Mouse (Mus musculus): ENCODE measurements around the gene Mars. TPM values are rescaled to one million over a fixed set of nuclear protein-coding genes. Genes with fewer than 3 reads are reported as not detected.

Mars gene
- polyA plus RNA-seq, 1 experiment: 35.4 TPM

GRCm38 (mm10) chr10:127282620-127283215 lies 28.9 kb downstream of the Mars start:
- no peak for DNase-seq
- no peak for TF ChIP-seq POLR2A (IDR thresholded peaks at IDR 0.05; ENCODE audit: borderline replicate concordance, extremely low read depth, low read depth, low read length)
- Histone ChIP-seq H3K4me3 (replicated peaks; ENCODE audit: extremely low read depth, low read depth, low read length) (no peak overlapping the region), H3K4me1 (ENCODE audit: control insufficient read depth, insufficient read depth, low read length) (peaks cover 9% of the 10 kb centered on the region)
- 72% methylated on average over 13 of the region's 13 CpGs for WGBS

GRCm38 (mm10) chr10:127281316-127281715 lies 30.3 kb downstream of the Mars start:
- WGBS: 88% methylated on average over 8 of the region's 8 CpGs
- Histone ChIP-seq H3K4me1 (ENCODE audit: control insufficient read depth, insufficient read depth, low read length) (no peaks in the 10 kb centered on the region), H3K4me3 (replicated peaks; ENCODE audit: extremely low read depth, low read depth, low read length) (no peak overlapping the region)
- no peak for DNase-seq
- TF ChIP-seq POLR2A (IDR thresholded peaks at IDR 0.05; ENCODE audit: borderline replicate concordance, extremely low read depth, low read depth, low read length): no peak
- TF ChIP-seq CTCF (IDR thresholded peaks at IDR 0.05; ENCODE audit: insufficient read depth, low read length): no peak

GRCm38 (mm10) chr10:127279730-127280129 lies 31.9 kb downstream of the Mars start:
- DNase-seq: no peak
- Histone ChIP-seq H3K4me1 (ENCODE audit: control insufficient read depth, insufficient read depth, low read length) (no peaks in the 10 kb centered on the region), H3K4me3 (replicated peaks; ENCODE audit: extremely low read depth, low read depth, low read length) (no peak overlapping the region)
- whole genome bisulfite sequencing: 100% methylated on average over 2 of the region's 2 CpGs
- TF ChIP-seq POLR2A (IDR thresholded peaks at IDR 0.05; ENCODE audit: borderline replicate concordance, extremely low read depth, low read depth, low read length) (no peak), CTCF (IDR thresholded peaks at IDR 0.05; ENCODE audit: insufficient read depth, low read length) (no peak)

- Histone ChIP-seq H3K4me3 (replicated peaks; ENCODE audit: extremely low read depth, low read depth, low read length) (no peak overlapping the region), H3K4me1 (ENCODE audit: control insufficient read depth, insufficient read depth, low read length) (peaks cover 7% of the 10 kb centered on the region)
- DNase-seq: no peak
- 79% methylated on average over 11 of the region's 11 CpGs for WGBS
- TF ChIP-seq CTCF (IDR thresholded peaks at IDR 0.05; ENCODE audit: insufficient read depth, low read length): no peak
- TF ChIP-seq POLR2A (IDR thresholded peaks at IDR 0.05; ENCODE audit: borderline replicate concordance, extremely low read depth, low read depth, low read length): no peak
Observed at GRCm38 (mm10) chr10:127274261-127275022, 37.1 kb downstream of the Mars start.

GRCm38 (mm10) chr10:127272371-127272770 lies 39.2 kb downstream of the Mars start:
- no peak for DNase-seq
- no peak overlapping the region for H3K4me3 ChIP-seq (replicated peaks; ENCODE audit: extremely low read depth, low read depth, low read length)
- TF ChIP-seq CTCF (IDR thresholded peaks at IDR 0.05; ENCODE audit: insufficient read depth, low read length): no peak
- TF ChIP-seq POLR2A (IDR thresholded peaks at IDR 0.05; ENCODE audit: borderline replicate concordance, extremely low read depth, low read depth, low read length): no peak
- WGBS: 91% methylated on average over 5 of the region's 5 CpGs
- peaks cover 15% of the 10 kb centered on the region for H3K4me1 ChIP-seq (ENCODE audit: control insufficient read depth, insufficient read depth, low read length)

GRCm38 (mm10) chr10:127269884-127270283 lies 41.7 kb downstream of the Mars start:
- WGBS: 72% methylated on average over 4 of the region's 4 CpGs

GRCm38 (mm10) chr10:127269036-127269435 lies 42.5 kb downstream of the Mars start:
- Histone ChIP-seq H3K4me3 (replicated peaks; ENCODE audit: extremely low read depth, low read depth, low read length) (no peak overlapping the region), H3K4me1 (ENCODE audit: control insufficient read depth, insufficient read depth, low read length) (peaks cover 17% of the 10 kb centered on the region)
- TF ChIP-seq POLR2A (IDR thresholded peaks at IDR 0.05; ENCODE audit: borderline replicate concordance, extremely low read depth, low read depth, low read length) (no peak), CTCF (IDR thresholded peaks at IDR 0.05; ENCODE audit: insufficient read depth, low read length) (no peak)
- WGBS: 68% methylated on average over 12 of the region's 12 CpGs
- DNase-seq: no peak

More at GRCm38 (mm10) chr10:127269884-127270283, 41.7 kb downstream of the Mars start:
- TF ChIP-seq POLR2A (IDR thresholded peaks at IDR 0.05; ENCODE audit: borderline replicate concordance, extremely low read depth, low read depth, low read length) (no peak), CTCF (IDR thresholded peaks at IDR 0.05; ENCODE audit: insufficient read depth, low read length) (no peak)
- Histone ChIP-seq H3K4me1 (ENCODE audit: control insufficient read depth, insufficient read depth, low read length) (peaks cover 18% of the 10 kb centered on the region), H3K4me3 (replicated peaks; ENCODE audit: extremely low read depth, low read depth, low read length) (no peak overlapping the region)
- no peak for DNase-seq

GRCm38 (mm10) chr10:127268401-127268800 lies 43.2 kb downstream of the Mars start:
- TF ChIP-seq CTCF (IDR thresholded peaks at IDR 0.05; ENCODE audit: insufficient read depth, low read length): no peak
- 0 out of 2 replicates have a peak, but pooled peaks have one; percentile 16 for TF ChIP-seq POLR2A (IDR thresholded peaks at IDR 0.05; ENCODE audit: borderline replicate concordance, extremely low read depth, low read depth, low read length)
- no peak overlapping the region for H3K4me3 ChIP-seq (replicated peaks; ENCODE audit: extremely low read depth, low read depth, low read length)
- 44% methylated on average over 5 of the region's 5 CpGs for WGBS
- H3K4me1 ChIP-seq (ENCODE audit: control insufficient read depth, insufficient read depth, low read length): peaks cover 12% of the 10 kb centered on the region
- DNase-seq: no peak

- 53% methylated on average over 5 of the region's 5 CpGs for WGBS
- no peak for DNase-seq
- Histone ChIP-seq H3K4me1 (ENCODE audit: control insufficient read depth, insufficient read depth, low read length) (peaks cover 16% of the 10 kb centered on the region), H3K4me3 (replicated peaks; ENCODE audit: extremely low read depth, low read depth, low read length) (peak overlapping the region; percentile 76)
- TF ChIP-seq CTCF (IDR thresholded peaks at IDR 0.05; ENCODE audit: insufficient read depth, low read length): no peak
- TF ChIP-seq POLR2A (IDR thresholded peaks at IDR 0.05; ENCODE audit: borderline replicate concordance, extremely low read depth, low read depth, low read length): no peak
Observed at GRCm38 (mm10) chr10:127267318-127267717, 44.3 kb downstream of the Mars start.
